Mouse (Mus musculus): Measurements from ENCODE around the gene Ackr4.
A peak's percentile ranks its signal among the peaks of the same experiment; 100 is the strongest.

The Ackr4 gene

DNA sequence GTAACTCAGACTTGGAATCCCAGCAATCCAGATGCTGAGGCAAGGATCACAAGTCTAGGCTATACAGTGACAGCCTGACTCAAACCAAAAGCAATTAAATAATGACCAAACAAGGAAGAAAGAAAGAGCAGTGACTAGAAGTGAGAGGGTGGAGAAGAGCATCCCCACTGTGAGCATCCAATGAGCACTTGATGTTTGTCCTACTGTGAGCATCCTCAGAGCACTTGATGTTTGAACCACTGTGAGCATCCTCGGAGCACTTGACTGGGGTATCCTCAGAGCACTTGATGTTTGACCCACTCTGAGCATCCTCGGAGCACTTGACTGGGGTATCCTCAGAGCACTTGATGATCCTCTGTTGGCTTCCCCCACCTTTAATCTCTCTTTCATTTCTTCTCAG lies 21.7 kb downstream of the Ackr4 start:
- no peak for DNase-seq

DNA sequence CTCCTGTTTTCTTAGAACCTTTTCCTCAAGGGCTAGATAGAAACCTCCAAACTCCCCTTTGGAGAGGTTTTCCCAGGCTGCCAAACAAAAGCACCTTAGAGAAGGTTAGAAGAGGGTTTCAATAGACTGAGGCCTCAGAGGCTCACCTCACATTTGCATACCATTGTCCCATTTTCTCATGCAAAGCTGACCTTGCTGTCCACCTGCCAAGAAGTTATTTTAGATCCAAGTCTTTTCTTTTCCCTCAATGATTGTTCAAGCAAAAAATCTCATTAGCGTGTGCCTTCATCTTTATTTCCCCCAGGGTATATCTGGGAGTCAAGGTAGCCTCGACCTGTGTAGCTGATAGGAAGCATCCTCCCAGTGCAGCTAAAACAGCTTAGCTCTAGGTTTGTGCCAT lies 23.8 kb downstream of the Ackr4 start:
- no peak for DNase-seq

DNA sequence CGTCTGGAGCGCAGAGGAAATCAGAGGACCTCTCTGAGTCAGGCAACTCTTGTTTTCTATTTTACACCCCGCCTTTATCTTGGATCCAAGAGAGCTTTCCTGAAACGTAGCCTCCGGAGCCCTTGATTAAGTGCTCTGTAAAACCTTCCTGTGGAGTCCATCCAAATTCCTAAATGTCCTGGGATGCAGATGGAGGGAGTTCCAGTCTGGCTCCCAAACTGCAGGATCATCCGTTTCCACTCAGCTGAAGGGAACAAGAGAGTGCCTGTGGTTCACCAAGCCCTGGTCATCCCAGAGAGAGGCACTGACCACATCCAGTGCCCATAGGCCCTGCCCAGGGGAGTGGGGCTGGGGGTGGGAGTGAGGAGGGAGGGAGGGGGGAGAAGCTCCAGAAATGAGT lies 24.4 kb downstream of the Ackr4 start:
- DNase-seq: no peak

DNA sequence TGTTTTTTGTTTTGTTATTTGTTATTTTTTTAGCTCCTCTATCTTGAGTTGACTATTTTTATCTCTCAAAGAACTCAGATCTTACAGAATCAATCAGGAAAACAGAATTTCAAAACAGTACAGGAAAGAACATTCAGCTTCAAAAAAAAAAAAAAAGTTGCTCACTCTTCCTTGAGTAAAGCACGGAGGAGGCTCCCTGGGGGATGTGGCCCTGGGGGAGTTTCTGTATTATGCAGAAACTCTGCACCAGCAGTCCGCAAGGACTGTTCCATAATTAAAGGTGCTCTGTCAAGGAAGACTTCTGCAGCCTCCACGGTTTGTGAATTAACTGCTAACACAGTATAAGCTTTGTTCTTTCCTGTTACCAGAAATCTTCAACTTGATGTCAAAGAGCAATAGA lies 25.3 kb downstream of the Ackr4 start:
- DNase-seq: no peak

DNA sequence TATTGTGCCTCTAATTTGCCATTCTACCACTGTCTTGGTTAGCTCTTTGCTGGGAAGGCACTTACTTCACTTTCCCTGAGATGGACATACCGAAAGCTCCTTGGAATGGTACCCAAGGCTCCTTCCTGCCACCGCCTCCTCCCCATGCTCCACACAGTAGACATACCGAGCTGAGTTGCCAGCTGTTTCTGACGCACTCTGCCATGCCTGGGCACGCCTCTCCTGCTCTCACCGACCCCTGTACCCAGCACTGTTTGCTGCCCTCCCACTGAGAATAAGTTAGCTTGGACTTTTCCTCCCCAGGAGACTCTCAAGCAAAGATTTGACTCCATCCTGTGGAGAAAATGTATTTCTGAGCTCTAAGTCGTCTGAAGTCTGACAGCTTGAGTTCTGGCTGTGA lies 25.9 kb downstream of the Ackr4 start:
- DNase-seq: no peak

DNA sequence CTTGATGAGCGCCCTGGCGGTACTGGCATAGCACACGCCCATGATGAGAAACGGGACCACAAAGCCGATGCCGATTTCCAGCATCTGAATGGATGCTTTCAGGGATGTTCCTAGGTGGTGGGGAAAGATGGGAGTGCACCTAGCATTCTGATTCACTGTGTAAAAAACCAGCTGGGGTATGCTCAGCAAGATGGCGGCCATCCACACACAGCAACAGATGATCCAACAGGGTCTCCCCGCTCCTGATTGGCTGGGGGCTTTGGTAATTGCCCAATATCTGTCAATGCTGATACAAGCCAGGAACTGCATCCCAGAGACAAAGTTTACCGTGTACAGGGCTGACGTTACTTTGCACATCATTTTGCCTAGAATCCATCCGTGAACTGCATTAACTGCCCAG lies 27.7 kb downstream of the Ackr4 start:
- DNase-seq: no peak

DNA sequence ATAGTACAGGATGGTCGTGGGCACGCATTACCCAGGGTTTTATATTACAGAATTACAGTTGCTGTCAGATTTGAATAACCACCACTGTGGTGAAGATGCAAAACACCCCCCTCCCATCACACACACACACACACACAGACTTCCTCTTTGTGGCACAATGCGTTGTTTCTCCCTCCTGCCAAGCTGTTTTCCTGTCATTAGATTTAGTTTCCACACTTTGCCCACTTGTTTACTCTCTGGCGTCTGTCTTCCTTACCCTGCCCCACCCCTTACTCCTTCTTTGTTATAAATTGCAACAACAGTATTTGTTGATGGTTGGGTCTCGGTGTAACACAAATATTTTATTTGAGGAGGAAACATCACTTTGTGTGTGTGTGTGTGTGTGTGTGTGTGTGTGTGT lies 28.5 kb downstream of the Ackr4 start:
- DNase-seq: peak; percentile 39 to 41

DNA sequence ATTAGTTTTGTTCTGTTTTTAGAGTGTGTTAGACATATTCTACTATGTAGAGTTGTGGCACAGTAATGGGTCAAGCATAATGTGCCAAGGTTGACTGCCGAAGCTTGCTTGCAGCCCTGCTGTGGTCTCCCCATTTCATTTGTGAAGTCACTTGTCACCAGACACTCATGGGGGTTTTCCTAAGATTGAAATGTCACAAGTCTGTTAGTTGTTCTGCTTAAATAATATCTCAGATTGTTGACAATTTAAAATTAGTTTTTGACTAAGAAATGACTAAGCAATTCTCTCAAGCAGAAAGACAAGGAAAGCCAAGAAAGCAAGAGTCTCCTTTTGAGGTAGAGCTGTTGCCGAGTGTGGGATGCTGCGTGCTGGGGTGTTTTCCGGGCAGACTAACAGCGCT lies 33.8 kb downstream of the Ackr4 start:
- no peak for DNase-seq

DNA sequence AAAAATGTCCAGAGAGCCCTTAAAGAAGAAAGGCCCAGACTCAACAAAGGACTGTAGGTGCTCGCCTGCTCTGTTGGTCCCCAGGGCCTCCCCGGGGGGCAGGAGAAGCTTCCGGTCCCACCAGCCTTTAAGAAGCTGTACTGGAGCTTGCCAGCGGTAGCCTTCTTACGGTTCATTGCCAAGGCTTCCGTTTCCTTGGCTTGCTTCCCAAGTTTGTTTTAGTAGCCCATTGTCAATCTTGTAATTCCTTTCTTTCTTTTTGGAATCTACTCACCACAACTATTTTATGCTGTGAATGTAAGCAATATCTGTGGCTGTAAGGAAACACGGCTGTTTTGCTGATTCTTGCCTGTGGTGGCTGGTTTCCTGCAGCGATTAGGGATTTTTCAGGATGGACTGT lies 38.2 kb downstream of the Ackr4 start:
- DNase-seq: peak; percentile 68 to 79

DNA sequence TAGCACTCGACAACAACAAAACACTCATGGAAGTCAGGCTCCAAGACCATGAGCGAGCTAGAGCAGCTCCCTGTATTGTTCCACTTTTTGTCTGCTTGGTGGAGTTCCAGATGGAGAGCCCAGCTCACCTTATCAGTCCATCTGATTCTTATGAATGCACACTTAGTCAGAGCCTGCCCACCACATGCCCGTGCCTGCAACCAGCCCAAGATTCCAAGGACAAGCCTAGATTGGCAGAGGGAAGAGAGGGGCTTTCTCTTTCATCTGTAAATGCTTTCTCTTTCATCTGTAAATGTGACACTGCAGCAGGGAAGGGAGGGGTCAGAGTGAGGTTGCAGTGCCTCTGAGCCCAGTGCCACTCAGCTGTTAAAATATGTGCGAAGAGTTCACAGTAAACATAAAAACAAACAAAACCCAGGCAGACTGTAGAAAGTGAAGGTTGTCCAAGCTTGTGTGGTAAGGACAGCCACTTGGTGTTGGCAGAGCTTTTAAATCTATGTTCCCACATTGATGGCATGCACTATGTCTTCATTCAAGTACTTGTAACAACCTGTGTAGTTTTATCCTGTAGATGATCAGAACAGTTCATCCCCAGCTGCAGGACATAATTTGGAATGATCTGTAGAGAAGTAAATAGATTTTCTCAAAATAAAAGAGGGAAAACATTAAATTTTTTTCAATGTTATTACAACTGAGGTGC lies 40.9 kb downstream of the Ackr4 start:
- DNase-seq: no peak

DNA sequence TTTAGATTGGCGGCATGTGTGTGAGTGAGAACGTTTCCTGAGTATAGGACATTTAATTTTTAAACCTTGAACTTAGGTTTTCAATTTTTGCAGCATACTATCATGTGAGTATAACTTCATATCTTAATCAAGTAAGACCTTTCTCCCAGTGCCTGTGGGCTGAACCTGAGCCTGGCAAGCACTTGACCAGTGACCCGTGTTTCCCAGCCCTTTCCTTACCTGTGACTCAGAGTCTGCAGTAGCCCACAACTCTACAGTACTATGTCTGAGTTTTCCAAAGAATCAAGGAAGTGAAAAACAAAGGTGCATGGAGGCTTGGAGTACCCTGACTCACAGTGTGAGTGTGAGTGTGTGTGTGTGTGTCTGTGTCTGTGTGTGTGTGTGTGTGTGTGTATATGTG lies 46.7 kb downstream of the Ackr4 start:
- no peak for DNase-seq

DNA sequence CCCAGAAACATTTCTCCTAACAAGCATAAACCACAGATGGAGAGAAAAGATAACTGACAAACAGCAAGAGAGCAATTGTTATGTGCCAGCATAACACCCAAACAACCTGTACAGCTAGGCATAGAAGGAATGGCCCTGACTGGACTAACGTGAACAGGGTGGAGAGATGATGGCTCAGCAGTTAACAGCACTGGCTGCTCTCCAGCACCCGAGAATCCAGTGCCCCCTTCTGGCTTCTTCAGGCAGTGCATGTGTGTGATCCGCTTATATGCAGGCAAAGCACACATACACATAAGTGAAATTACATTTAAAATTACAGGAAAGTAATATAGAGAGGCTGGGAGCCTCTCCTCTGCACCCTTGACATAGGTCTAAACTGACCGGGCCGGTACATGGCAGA lies 47.4 kb downstream of the Ackr4 start:
- DNase-seq: peak; percentile 44 to 65

DNA sequence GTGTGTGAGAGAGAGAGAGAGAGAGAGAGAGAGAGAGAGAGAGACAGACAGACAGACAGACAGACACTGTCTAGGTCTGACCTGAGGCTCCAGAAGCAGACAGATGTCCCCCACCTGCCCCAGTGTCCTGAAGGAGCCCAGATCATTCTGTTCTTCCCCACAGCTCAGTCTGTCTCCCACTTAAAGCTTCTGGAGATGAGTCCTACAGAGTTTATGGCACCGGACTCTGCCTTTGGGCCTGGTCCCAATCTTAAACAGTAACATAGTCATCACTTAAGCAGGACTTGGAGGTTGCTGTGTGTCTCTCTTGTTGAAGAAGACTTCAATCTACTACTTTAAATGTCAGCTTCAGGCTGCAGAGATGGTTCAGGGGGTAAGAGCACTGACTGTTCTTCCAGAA lies 48.0 kb downstream of the Ackr4 start:
- DNase-seq: no peak

DNA sequence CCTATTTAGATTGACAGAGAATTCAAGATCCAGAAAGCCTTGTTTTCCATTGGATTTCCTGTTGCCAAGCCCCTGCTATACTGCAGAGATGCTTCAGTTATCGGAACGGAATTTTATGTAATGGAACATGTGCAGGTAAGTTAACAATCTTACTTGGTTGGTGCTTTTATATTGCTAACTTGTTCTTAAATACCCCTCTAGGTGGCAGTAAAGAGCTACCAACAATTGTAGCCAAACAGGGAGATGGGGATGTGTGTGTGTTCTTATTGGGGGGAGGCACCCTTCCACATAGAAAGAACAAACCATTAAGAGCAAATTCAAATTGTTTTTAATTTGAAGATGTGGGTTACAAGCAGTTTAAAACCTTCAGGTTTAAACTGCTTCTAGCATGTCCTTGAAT lies 50.9 kb downstream of the Ackr4 start:
- DNase-seq: no peak

DNA sequence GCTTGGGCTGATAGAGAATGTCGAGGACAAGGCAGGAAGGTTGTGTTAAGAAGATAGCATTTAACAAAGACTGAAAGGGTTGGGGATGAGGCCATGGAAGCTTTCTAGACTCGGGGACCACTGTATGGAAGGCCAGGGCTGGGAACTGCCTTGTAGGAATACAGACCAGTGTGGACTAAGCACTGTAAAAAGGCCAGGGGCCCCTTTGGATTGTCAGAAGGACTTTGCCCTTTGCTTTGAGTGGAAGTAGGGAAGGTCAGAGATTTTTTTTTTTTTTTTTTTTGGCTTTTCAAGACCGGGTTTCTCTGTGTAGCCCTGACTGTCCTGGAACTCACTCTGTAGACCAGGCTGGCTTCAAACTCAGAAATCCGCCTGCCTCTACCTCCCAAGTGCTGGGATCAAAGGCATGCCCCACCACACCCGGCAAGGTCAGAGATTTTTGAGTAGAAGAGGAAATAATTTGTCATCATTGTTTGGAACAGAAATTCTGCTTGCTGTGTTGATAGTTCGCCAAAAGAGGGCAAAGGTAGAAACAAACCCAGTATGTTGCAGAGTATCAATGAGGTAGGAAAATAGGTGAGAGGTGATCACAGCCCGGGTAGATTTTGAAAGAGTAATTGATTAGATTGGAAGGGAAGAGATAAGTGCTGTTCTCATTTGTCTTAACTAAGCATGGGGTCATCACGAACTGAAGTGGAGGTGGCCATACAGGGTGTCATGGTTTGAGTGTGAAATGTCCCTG lies 55.7 kb downstream of the Ackr4 start:
- DNase-seq: no peak

DNA sequence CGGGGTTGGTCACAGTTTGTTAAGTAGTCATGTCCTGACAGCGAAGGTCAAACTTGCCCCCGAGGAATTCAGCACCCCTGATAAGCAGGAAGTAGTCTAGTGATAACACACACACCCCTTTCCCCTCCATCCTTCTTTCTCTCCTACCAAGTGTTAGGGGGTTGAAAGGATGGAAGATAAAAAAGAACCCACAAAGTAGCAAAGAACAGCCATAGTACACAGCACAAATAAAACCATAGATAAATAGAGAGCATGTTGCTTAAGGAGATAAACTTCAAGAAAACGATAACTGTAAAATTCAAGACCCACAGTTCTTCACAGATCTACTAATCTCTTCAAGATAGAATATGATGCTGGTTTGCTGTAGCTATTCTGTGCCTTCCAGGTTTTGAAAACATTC lies 56.5 kb downstream of the Ackr4 start:
- no peak for DNase-seq

DNA sequence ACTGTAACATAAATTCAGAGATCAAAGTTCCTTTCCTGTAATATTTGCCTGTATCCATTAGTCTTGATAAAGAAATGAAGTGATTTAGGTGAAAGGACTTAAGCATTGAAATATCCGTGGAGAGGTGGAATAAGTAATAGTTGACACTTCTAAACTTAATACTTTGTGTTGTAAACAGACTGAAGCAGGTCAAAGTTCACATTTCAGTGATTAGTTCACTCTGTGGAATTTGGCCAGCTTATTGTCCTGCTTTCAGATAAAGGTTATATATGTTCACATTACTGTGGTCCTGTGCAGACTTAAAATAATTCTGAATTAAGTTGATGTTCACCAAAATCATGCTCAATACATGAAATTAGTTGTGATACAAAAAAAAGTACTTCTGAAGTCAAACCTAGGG lies 62.2 kb downstream of the Ackr4 start:
- no peak for DNase-seq

DNA sequence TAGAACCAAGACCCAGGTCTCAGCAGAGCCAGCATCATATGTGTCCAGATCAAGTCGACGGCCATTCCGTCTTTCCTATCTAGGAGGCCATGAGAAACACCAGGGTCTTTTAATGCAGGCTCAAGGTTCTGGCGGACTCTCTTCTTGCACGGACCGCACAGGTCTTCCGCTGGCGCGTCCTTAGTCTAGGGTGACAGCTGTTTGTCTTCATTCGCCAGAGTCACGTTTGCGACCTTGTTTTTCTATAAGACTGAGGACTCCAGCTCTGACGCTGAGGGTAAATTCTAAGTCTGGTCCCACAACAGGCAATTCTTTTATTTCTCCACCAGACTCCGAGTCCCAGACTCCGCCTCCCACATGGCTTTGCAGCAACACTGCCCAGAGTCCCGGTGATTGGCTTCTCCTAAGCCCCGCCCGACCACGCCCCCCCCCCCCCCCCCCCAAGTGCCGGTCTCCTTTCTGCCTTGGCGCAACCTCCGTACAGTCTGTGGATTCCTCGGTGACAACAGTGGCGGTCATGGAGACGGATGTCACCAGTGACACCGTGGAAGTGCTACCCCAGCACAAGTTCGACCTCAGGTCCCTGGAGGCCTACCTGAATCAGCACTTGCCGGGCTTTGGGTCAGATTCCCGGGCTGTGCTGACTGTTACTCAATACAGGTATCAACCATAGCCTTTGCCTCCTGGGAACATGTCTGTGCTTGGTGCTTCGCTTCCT lies 63.3 kb downstream of the Ackr4 start, which contains the start of gene Acad11:
Gene Acad11, plus strand, starts transcription at position 134 of the 718 bp plus-strand sequence.
- DNase-seq: peak; percentile 88 to 89

DNA sequence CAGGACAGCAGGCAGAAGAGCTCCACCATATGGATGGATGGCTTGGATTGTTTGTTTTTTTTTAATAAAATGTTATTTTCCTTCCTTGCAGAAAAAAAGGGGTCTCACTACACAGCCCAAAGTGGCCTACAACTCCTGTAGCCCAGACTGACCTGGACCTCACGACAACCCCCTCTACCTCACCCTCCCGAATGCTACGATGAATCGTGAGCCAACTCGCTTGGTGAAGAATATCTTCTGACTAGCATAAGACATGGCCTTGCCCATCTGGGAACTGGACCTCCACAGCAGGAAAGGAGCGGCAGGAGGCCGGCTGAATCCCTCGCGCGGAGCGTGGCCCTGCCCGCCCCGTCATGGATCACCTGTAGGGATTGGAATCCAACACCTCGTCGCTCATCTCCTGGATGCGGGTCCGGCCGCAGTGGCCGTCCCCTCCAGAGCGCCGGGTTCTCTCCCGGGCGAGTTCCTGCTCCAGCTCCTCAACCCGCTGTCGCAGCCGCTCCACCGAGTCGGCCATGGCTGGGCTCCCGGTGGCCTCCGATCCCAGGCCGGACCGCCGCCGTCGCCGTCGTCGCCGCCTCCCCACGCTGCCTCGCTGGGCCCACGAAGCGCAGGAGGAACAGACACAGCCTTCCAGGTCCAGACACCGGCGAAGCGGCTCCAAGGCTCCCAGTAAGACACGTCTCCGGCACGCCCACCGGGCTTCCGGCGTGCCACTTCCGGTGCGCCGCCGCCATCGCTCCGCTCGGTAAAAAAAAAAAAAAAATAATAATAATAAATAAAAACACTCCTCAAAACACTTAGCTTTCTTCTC lies 64.1 kb downstream of the Ackr4 start, which contains the start of gene Uba5:
Gene Uba5, minus strand, starts transcription at position 705 of the 814 bp plus-strand sequence.
- DNase-seq: peak in 1 of 2 experiments; percentile 85

DNA sequence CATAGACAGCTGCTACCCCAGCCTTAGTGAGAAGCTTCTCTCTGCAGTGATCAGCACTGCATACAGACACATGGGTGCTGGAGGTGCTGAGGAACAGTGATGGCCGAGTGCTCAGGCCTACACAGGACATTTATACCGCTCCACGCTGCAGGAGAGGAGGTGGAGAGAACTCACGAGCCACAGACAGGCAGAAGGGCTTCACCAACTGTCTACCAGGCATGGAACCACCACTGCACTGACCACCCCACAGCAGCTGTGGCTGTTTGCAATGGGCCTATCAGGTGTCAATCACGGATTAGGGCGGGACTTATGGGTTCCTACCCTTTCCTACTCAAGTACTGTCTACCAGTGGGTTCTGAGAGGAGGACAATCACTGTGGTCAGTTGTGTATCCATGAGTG lies 75.7 kb downstream of the Ackr4 start:
- DNase-seq: no peak

DNA sequence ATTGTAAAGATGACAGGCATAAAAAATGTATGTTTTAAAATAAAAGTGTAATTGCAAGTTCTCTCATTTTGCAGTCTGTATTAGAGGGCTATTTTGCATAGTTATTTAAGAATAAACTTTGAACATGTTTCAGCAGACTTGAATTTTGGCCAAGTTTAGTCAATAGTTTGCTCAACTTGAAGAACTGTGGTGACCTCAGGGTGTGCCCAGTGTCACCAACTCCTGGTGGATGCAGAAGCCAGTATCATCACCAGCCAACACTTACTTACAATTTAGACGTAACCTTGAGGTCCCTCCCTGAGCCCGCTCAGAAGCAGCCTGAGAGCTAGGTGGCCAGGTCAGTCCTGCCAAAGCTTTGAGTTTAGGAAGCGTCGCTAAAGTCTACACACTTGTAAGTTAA lies 83.1 kb downstream of the Ackr4 start:
- DNase-seq: no peak

DNA sequence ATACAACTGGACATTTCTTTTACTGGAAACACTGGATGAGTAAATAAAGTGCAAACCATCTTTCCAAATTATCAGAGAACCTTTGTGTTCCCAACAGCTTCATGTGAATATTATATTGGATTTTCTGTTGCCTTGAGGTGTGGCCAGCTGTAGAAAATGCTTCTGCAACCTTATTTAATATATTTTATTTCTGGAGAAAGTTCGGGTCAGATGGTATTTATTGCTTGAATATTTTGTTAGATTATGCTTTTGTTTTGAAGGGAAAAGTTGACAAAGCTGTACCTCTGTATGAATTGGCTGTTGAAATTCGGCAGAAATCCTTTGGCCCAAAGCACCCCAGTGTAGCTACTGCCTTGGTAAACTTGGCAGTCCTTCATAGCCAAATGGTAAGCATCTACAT lies 86.4 kb downstream of the Ackr4 start, which contains the start of gene Gm28305:
Gene Gm28305, plus strand, starts transcription at position 301 of the 400 bp plus-strand sequence.
- no peak for DNase-seq

DNA sequence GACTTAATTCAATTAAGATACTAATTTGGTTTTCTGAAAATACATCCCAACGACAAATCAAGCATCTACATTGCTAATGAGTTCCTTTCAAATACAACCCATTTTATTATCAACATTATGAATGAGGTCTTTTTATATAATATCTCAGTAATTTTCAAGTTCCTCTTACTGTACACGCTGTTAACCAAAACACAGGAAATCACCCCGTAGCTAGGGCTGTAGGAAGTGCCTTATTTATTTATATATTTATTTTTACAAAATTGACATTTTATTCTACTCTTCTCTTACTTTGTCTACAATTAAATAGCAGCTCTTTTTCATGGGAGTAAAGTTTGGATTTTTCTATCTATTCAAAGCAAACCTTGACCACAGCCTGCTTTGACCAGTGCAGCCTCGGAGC lies 87.0 kb downstream of the Ackr4 start:
- DNase-seq: no peak

All from lung, postnatal 4 days (tissue).